Mouse (Mus musculus): ENCODE results near the gene Pmepa1. TPM values are rescaled to one million over a fixed set of nuclear protein-coding genes. Genes with fewer than 3 reads are reported as not detected.

The Pmepa1 gene
- polyA plus RNA-seq, 1 experiment, result 13.1 TPM

DNA sequence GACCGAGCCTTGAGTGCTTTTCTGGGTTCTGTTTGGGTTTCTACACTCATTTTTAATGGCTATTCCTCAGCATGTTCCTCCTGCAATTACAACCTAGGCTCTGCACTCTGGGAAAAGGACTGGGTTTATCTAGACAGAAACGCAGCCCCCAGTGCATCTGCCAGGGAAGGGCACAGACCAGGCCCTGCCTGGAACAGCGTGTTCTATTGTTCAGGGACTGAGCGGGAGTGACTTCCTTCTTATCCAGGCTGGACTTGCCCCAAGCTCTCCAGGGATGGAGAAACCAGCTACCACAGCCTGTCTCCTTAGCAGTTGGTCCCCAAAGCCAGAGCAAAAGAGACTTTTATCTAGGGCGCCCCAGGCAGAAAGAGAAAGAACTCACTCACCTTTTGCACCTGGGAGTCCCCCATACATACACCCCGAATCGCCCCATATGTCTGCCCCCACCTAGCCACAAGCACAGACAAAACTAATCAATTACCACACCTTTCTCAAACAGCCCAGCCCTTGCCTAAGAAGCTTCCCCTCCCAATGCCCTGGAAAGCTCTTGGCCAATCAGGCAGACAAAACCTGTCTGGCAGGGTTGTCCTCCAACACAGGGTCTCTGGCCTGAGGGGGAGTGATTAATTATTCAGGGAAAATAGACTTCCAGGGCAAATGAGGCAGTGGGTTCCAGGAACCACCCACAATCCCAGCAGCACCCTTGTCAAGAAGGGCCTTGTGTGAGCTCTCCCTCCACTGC is 20.4 kb downstream of the Pmepa1 start:
- Histone ChIP-seq H3K4me3 (ENCODE audit: extremely low read depth, insufficient read depth, insufficient read length) (no peak overlapping the region), H3K4me1 (ENCODE audit: control insufficient read depth, insufficient read depth, insufficient read length) (peaks cover 6% of the 10 kb centered on the region; the same call in 1 of the 2 replicates)
- WGBS, result 86% methylated on average over 7 of the region's 7 CpGs

DNA sequence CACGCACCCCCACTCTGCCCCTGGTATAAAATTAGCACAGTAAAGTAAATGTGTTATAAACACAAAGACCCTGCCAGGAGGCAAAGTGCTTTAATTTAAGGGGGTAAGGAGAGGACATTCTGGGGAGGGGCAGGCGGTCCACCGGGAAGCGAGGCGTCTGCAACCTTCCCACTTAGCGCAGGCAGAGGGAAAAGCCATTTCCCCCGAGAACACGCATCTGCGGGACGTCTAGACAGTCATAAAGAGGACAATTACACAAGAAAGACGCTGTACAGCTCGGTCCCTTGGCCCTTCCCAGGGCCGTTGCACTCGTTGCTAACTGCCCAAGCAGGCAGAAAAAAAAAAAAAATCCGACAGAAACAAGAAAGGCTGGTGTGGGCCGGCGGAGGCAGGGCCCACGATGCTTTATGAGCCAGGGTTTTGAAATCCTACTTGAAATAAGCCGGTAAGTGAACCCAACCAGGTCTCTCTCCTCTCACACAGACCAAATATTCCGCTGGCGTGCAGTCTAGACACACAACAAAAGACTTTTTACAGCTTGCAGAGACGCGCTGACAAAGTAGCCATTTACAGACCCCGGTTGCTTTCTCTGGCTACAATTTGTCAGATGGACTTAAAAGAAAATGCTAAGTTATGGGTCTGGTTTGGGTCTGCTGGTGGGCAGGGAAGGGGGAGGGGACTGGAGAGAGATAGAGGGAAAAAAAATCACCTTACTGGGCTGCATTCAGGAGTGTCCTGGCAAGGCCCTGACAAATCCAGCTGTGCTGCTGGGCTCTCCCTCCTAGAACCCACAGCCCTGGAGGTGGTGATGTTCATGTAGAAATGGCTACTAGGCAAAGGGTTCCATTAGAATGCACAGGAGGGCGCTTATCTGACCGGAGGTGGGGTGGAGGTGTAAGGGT is 22.3 kb downstream of the Pmepa1 start:
- no peak overlapping the region for H3K27ac ChIP-seq (ENCODE audit: insufficient read depth, low read length)
- no peak overlapping the region for H3K4me3 ChIP-seq (ENCODE audit: extremely low read depth, insufficient read depth, insufficient read length)
- H3K27me3 ChIP-seq (ENCODE audit: control insufficient read depth, insufficient read depth, low read length), result no peaks in the 10 kb centered on the region
- no peak for DNase-seq (ENCODE audit: low read depth in 1 of 2, low spot score in 2 of 2)
- no peaks in the 10 kb centered on the region for H3K36me3 ChIP-seq (ENCODE audit: control insufficient read depth, insufficient read depth, low read length)
- no peaks in the 10 kb centered on the region for H3K4me1 ChIP-seq (ENCODE audit: control insufficient read depth, insufficient read depth, insufficient read length)
- TF ChIP-seq CTCF (IDR thresholded peaks at IDR 0.05; ENCODE audit: extremely low read depth, insufficient read depth, insufficient read length, insufficient replicate concordance), result no peak
- no peak for TF ChIP-seq POLR2A (IDR thresholded peaks at IDR 0.05; ENCODE audit: low read depth, low read length)
- 84% methylated on average over 26 of the region's 26 CpGs for WGBS

More for the DNA sequence above, 20.4 kb downstream of the Pmepa1 start:
- Histone ChIP-seq H3K36me3 (ENCODE audit: control insufficient read depth, insufficient read depth, low read length) (no peaks in the 10 kb centered on the region), H3K27ac (ENCODE audit: insufficient read depth, low read length) (no peak overlapping the region), H3K27me3 (ENCODE audit: control insufficient read depth, insufficient read depth, low read length) (no peaks in the 10 kb centered on the region)
- no peak for DNase-seq (ENCODE audit: low read depth in 1 of 2, low spot score in 2 of 2)
- TF ChIP-seq CTCF (IDR thresholded peaks at IDR 0.05; ENCODE audit: extremely low read depth, insufficient read depth, insufficient read length, insufficient replicate concordance), result no peak
- no peak for TF ChIP-seq POLR2A (IDR thresholded peaks at IDR 0.05; ENCODE audit: low read depth, low read length)

DNA sequence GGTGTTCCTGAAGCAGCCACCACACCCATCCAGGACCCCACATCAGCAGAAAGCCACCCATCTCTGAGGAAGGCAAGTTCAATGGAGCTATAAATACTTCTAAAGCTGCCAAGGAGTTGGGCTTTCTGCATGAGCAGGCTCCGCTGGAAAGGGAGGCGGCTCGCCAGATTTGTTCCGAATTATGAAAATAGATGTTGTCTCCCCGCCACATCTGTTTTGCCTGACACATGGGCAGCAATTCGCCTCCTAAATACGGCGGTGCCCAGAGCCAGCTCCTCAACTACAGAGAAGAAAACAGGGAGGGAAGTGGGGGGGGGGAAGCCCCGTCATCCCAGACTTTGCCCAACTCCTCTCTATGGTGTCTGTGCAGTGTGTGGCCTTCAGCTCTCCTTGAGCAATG is 24.7 kb downstream of the Pmepa1 start:
- Histone ChIP-seq H3K27me3 (ENCODE audit: control insufficient read depth, insufficient read depth, low read length) (no peaks in the 10 kb centered on the region), H3K4me1 (ENCODE audit: control insufficient read depth, insufficient read depth, insufficient read length) (no peaks in the 10 kb centered on the region; the same call in 1 of the 2 replicates), H3K36me3 (ENCODE audit: control insufficient read depth, insufficient read depth, low read length) (no peaks in the 10 kb centered on the region), H3K27ac (ENCODE audit: insufficient read depth, low read length) (no peak overlapping the region), H3K4me3 (ENCODE audit: extremely low read depth, insufficient read depth, insufficient read length) (no peak overlapping the region)
- no peak for DNase-seq (ENCODE audit: low read depth in 1 of 2, low spot score in 2 of 2)
- no peak for TF ChIP-seq POLR2A (IDR thresholded peaks at IDR 0.05; ENCODE audit: low read depth, low read length)
- no peak for TF ChIP-seq CTCF (IDR thresholded peaks at IDR 0.05; ENCODE audit: extremely low read depth, insufficient read depth, insufficient read length, insufficient replicate concordance)
- 81% methylated on average over 9 of the region's 9 CpGs for WGBS

DNA sequence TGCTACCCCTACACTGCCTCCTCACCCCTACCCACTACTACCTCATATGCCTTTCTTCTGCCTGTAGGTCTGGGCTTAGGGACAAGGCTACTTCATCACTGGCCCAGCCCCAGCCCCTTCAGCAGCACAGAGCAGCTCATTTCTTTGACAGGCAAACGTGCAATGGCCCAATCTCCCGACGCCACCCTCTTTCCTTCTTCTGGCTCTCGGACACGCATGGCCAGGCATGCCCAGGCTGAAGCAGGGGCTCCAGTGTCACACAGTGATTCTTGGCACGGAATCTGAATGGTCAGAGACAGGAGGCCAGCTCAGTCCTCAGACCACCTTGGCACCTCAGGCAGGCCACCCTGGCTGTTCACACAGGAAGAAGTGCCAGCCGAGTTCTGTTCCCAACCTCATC is 25.2 kb downstream of the Pmepa1 start:
- no peak for TF ChIP-seq POLR2A (IDR thresholded peaks at IDR 0.05; ENCODE audit: low read depth, low read length)
- TF ChIP-seq CTCF (IDR thresholded peaks at IDR 0.05; ENCODE audit: extremely low read depth, insufficient read depth, insufficient read length, insufficient replicate concordance), result no peak
- WGBS, result 73% methylated on average over 7 of the region's 7 CpGs
- Histone ChIP-seq H3K4me3 (ENCODE audit: extremely low read depth, insufficient read depth, insufficient read length) (no peak overlapping the region), H3K4me1 (ENCODE audit: control insufficient read depth, insufficient read depth, insufficient read length) (no peaks in the 10 kb centered on the region; the same call in 1 of the 2 replicates), H3K36me3 (ENCODE audit: control insufficient read depth, insufficient read depth, low read length) (no peaks in the 10 kb centered on the region), H3K27ac (ENCODE audit: insufficient read depth, low read length) (no peak overlapping the region), H3K27me3 (ENCODE audit: control insufficient read depth, insufficient read depth, low read length) (no peaks in the 10 kb centered on the region)
- no peak for DNase-seq (ENCODE audit: low read depth in 1 of 2, low spot score in 2 of 2)

DNA sequence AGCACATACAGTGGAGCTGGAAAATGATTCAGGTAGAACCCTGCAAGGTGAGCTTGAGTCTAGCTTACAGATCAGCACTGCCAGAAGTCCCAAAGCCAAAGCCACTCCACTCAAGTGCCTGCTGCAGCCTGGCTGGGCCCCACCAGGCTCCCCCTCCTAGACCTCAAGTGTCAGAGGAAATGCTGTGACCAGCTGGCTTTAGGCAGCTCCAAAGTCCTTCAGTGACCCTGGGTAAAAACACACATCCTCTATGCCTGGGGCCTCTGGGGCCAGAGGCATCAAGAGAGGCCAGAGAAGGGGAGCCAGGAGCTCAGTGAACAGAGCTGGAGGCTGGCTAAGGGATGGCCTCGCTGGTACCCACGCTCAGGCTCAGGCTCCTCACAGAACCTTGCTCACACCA is 25.9 kb downstream of the Pmepa1 start:
- no peaks in the 10 kb centered on the region; the same call in 1 of the 2 replicates for H3K4me1 ChIP-seq (ENCODE audit: control insufficient read depth, insufficient read depth, insufficient read length)
- no peak for TF ChIP-seq POLR2A (IDR thresholded peaks at IDR 0.05; ENCODE audit: low read depth, low read length)
- no peak for TF ChIP-seq CTCF (IDR thresholded peaks at IDR 0.05; ENCODE audit: extremely low read depth, insufficient read depth, insufficient read length, insufficient replicate concordance)
- H3K4me3 ChIP-seq (ENCODE audit: extremely low read depth, insufficient read depth, insufficient read length), result no peak overlapping the region
- H3K27me3 ChIP-seq (ENCODE audit: control insufficient read depth, insufficient read depth, low read length), result no peaks in the 10 kb centered on the region
- 20% methylated on average over 2 of the region's 2 CpGs for WGBS
- H3K27ac ChIP-seq (ENCODE audit: insufficient read depth, low read length), result no peak overlapping the region
- no peaks in the 10 kb centered on the region for H3K36me3 ChIP-seq (ENCODE audit: control insufficient read depth, insufficient read depth, low read length)
- no peak for DNase-seq (ENCODE audit: low read depth in 1 of 2, low spot score in 2 of 2)

DNA sequence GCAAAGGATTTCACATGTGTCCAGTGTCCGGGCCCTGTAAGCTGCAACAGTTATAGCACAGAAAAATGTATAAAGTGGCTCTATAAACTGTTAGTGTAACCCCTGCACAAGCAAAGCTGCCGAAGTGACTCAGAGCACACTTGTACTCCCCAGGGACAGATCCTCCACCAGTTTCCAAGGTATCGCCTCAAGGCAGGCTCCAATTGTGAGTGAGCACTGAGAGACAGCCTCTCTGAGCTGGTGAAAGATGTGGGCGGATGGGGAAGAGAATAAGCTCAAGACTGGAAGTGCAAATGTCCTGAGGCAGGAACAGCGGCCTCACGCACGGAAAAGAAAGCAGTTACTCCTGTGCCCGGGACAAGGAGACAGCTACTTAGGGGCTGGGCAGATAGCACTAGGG is 26.4 kb downstream of the Pmepa1 start:
- Histone ChIP-seq H3K4me1 (ENCODE audit: control insufficient read depth, insufficient read depth, insufficient read length) (no peaks in the 10 kb centered on the region; the same call in 1 of the 2 replicates), H3K27ac (ENCODE audit: insufficient read depth, low read length) (no peak overlapping the region), H3K27me3 (ENCODE audit: control insufficient read depth, insufficient read depth, low read length) (no peaks in the 10 kb centered on the region), H3K4me3 (ENCODE audit: extremely low read depth, insufficient read depth, insufficient read length) (no peak overlapping the region), H3K36me3 (ENCODE audit: control insufficient read depth, insufficient read depth, low read length) (no peaks in the 10 kb centered on the region)
- WGBS, result 88% methylated on average over 8 of the region's 8 CpGs
- no peak for DNase-seq (ENCODE audit: low read depth in 1 of 2, low spot score in 2 of 2)
- TF ChIP-seq POLR2A (IDR thresholded peaks at IDR 0.05; ENCODE audit: low read depth, low read length), result no peak
